Mouse (Mus musculus) intestine, embryonic 16.5 days (tissue): ENCODE measurements around the gene Glipr1. TPM values are rescaled to one million over a fixed set of nuclear protein-coding genes. Genes with fewer than 3 reads are reported as not detected.
"Not testable (repeated sequence)": the region's sequence is repeated elsewhere in the genome, so short reads cannot be mapped to it uniquely, and the experiment has no call there.

ENCODE experiments used
- ATAC-seq: fragments of 200-750 bp; cut with Nextera tagmentation; 2 replicates; pipeline ENCODE4 v1.8.0; 2017; ENCODE audit warnings: moderate TSS enrichment, moderate library complexity
- H3K27ac ChIP-seq: fragments of 300-500 bp; sonication (generic); 2 replicates; pipeline ENCODE4 v1.5.1; 2014; ENCODE audit warnings: mild to moderate bottlenecking, low read length
- H3K27me3 ChIP-seq: fragments of 300-500 bp; sonication (generic); replicated peaks from 2 replicates; pipeline ENCODE4 v1.6.1; 2014; ENCODE audit warnings: low read length, control low read depth, mixed read lengths; ENCODE audit not compliant: control insufficient read depth, insufficient read depth
- H3K36me3 ChIP-seq: fragments of 300-500 bp; sonication (generic); 2 replicates; pipeline ENCODE4 v1.6.1; 2014; ENCODE audit warnings: low read length, control low read depth; ENCODE audit not compliant: control insufficient read depth, insufficient read depth
- H3K4me1 ChIP-seq: fragments of 300-500 bp; sonication (generic); 2 replicates; pipeline ENCODE4 v1.6.1; 2014; ENCODE audit warnings: low read length, control low read depth, mixed read lengths; ENCODE audit not compliant: control insufficient read depth, insufficient read depth
- H3K4me2 ChIP-seq: fragments of 300-500 bp; sonication (generic); 2 replicates; pipeline ENCODE4 v1.6.1; 2014; ENCODE audit warnings: low read depth, low read length, control low read depth
- H3K4me3 ChIP-seq: fragments of 300-500 bp; sonication (generic); 2 replicates; pipeline ENCODE4 v1.5.1; 2014; ENCODE audit warnings: mild to moderate bottlenecking, low read length
- H3K9ac ChIP-seq: fragments of 300-500 bp; sonication (generic); 2 replicates; pipeline ENCODE4 v1.6.1; 2014; ENCODE audit warnings: low read depth, low read length
- H3K9me3 ChIP-seq: fragments of 300-500 bp; sonication (generic); 2 replicates; pipeline ENCODE4 v1.6.1; 2016; ENCODE audit warnings: low read length, control low read depth; ENCODE audit not compliant: control insufficient read depth
- WGBS: fragments of 180-500 bp; shearing (Covaris S2); extraction: QIAGEN DNeasy Blood & Tissue Kit; methylation state at CpG from one replicate; pipeline ENCODE4 v1.1.7; 2014; 5-methylcytosine and 5-hydroxymethylcytosine counted together
- polyA plus RNA-seq: library from polyadenylated mRNA; unstranded; fragments of >200 nt; fragmentation: Nextera tagmentation; extraction: Ambion mirVana; gene quantifications from 2 replicates; pipeline ENCODE4 v1.2.1, GENCODE M21; 2015

Gene Glipr1
- 13.5 and 14.6 TPM in 2 replicates for polyA plus RNA-seq

GRCm38 (mm10) chr10:112002544-112003215 lies at the start of gene Glipr1:
Gene Glipr1 (minus strand): TSS chr10:112002631.
- H3K9ac ChIP-seq = no peak within 1 kb of the TSS
- H3K27me3 ChIP-seq = no peaks in the 10 kb centered on the region
- H3K4me1 ChIP-seq = no peaks in the 10 kb centered on the region; the same call in 1 of the 2 replicates
- H3K27ac ChIP-seq = no peak within 1 kb of the TSS
- H3K4me3 ChIP-seq = no peak within 1 kb of the TSS
- WGBS = 62% methylated on average over 9 of the region's 9 CpGs
- H3K4me2 ChIP-seq = no peak within 1 kb of the TSS
- peak; percentile 78 for ATAC-seq
- no peaks in the 10 kb centered on the region for H3K9me3 ChIP-seq
- no peaks in the 10 kb centered on the region for H3K36me3 ChIP-seq

GRCm38 (mm10) chr10:112051956-112052355 lies 49.5 kb upstream of the Glipr1 start:
- not testable (repeated sequence) for H3K27ac ChIP-seq, H3K9me3 ChIP-seq, ATAC-seq, H3K36me3 ChIP-seq, H3K27me3 ChIP-seq, H3K4me2 ChIP-seq, H3K4me1 ChIP-seq, H3K4me3 ChIP-seq, H3K9ac ChIP-seq
- 75% methylated on average over 2 of the region's 2 CpGs for WGBS

DNA sequence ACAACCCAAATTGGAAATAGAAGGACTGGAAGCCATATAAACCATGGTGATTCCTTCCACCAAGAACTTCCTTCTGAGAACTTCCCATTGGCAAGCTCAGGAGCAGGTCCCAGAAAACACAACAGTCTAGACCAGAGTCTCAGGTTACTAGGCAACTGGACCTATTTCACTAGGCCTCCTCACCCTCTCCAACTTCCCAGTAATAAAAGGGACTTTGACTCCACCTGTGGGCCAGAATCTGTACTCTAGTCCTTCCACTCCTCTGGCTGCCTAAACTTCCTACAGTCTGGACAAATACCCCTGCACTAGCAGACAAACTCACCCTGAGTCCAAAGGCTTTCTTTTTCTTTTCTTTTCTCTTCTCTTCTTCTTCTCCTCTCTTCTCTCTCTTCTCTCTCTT lies 48.8 kb upstream of the Glipr1 start:
- H3K9me3 ChIP-seq = no peaks in the 10 kb centered on the region
- H3K36me3 ChIP-seq = no peaks in the 10 kb centered on the region
- no peaks in the 10 kb centered on the region for H3K4me1 ChIP-seq
- H3K27me3 ChIP-seq = no peaks in the 10 kb centered on the region
- ATAC-seq = peak; percentile 69; the same call in 1 of the 2 replicates
- no peak overlapping the region for H3K4me3 ChIP-seq
- H3K27ac ChIP-seq = no peak overlapping the region
- no peak overlapping the region for H3K4me2 ChIP-seq
- H3K9ac ChIP-seq = no peak overlapping the region

DNA sequence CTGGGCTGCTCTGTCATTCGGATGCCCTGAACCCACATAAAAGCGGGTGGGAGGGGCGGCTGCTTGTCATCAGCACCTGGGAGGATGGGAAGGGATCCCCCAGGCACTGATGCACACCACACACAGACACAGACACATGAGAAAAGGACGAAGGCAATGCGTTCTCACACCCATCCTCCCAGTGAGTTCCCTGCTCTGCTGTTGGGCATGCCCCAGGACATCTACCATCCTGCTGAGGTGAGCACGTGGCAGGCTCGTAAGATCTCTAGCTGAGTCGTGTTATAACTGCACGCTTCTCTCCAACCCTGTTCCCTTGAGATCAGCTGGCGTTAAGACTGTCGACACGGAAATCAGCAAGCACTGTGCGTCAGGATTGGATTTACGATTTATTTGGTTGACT lies 41.9 kb upstream of the Glipr1 start:
- H3K36me3 ChIP-seq, H3K4me2 ChIP-seq, H3K9ac ChIP-seq, H3K4me1 ChIP-seq, ATAC-seq, H3K27me3 ChIP-seq, H3K4me3 ChIP-seq, H3K27ac ChIP-seq, H3K9me3 ChIP-seq: not testable (repeated sequence)
- WGBS = 26% methylated on average over 14 of the region's 14 CpGs

DNA sequence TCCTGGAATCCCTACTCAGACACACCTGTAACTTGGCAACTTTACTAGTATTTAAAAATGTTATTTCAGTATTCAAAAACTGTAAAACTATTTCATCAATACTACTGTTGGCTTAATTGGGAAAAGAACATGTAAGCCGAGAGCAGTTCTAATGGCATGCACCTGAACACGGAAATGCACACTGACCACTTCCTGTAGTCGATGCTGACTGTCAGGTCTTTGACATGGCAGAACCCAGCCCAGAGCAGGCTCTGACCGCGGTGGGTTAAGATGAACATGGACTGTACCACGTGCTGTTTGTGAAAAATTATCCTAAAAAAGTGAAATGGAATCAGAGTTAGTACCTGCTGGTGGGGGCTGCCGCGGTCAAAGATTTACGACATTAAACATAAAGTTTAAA lies 41.1 kb upstream of the Glipr1 start:
- H3K4me2 ChIP-seq, ATAC-seq, H3K36me3 ChIP-seq, H3K27me3 ChIP-seq, H3K9ac ChIP-seq, H3K27ac ChIP-seq, H3K4me3 ChIP-seq, H3K9me3 ChIP-seq, H3K4me1 ChIP-seq: not testable (repeated sequence)
- WGBS = 74% methylated on average over 9 of the region's 9 CpGs

GRCm38 (mm10) chr10:112028689-112029088 lies 26.3 kb upstream of the Glipr1 start:
- WGBS = 79% methylated on average over 3 of the region's 3 CpGs
- not testable (repeated sequence) for H3K4me2 ChIP-seq, H3K4me3 ChIP-seq, H3K9ac ChIP-seq, ATAC-seq, H3K9me3 ChIP-seq, H3K36me3 ChIP-seq, H3K27ac ChIP-seq, H3K27me3 ChIP-seq, H3K4me1 ChIP-seq

DNA sequence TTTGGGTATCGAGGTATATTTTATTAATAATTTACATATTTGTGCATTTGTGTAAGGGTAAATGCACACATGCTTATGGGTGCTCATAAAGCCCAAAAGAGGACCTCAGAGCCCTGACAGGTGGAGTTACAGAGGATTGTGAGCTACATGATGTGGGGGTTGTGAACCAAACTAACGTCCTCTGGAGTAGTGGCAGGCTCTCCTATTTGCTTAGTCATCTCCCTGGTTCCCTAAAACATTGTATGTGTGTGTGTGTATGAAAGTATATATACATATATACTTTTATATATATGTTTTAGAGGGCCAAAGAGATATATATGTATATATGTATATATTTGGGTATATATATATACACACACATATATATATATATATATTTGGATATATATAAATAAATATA lies 21.2 kb upstream of the Glipr1 start:
- Histone ChIP-seq H3K4me3 (no peak overlapping the region), H3K27ac (no peak overlapping the region), H3K9me3 (no peaks in the 10 kb centered on the region), H3K9ac (no peak overlapping the region), H3K4me1 (no peaks in the 10 kb centered on the region), H3K27me3 (no peaks in the 10 kb centered on the region), H3K4me2 (no peak overlapping the region), H3K36me3 (no peaks in the 10 kb centered on the region)
- WGBS = 76% methylated on average over 2 of the region's 2 CpGs
- no peak for ATAC-seq

GRCm38 (mm10) chr10:112009511-112009910 lies 7.1 kb upstream of the Glipr1 start:
- not testable (repeated sequence) for H3K4me1 ChIP-seq, ATAC-seq, H3K4me3 ChIP-seq, H3K9me3 ChIP-seq, H3K4me2 ChIP-seq, H3K9ac ChIP-seq, H3K36me3 ChIP-seq, H3K27me3 ChIP-seq, H3K27ac ChIP-seq
- WGBS = 64% methylated on average over 1 of the region's 1 CpGs

GRCm38 (mm10) chr10:112001756-112002520 lies 493 bp downstream of the Glipr1 start:
- ATAC-seq = 0 out of 2 replicates have a peak, but pooled peaks have one; percentile 9
- H3K9ac ChIP-seq = no peak overlapping the region

More at GRCm38 (mm10) chr10:112001756-112002520, 493 bp downstream of the Glipr1 start:
- H3K4me2 ChIP-seq = no peak overlapping the region
- H3K36me3 ChIP-seq = no peaks in the 10 kb centered on the region
- no peaks in the 10 kb centered on the region for H3K9me3 ChIP-seq
- peaks cover 3% of the 10 kb centered on the region for H3K4me1 ChIP-seq
- no peak overlapping the region for H3K27ac ChIP-seq
- H3K27me3 ChIP-seq = no peaks in the 10 kb centered on the region
- H3K4me3 ChIP-seq = no peak overlapping the region
- WGBS = 85% methylated on average over 9 of the region's 9 CpGs
